Mouse (Mus musculus) embryonic facial prominence, embryonic 10.5 days (tissue): ENCODE measurements at regions not wholly inside any gene's neighbourhood (a gene's known extent, or its start where the extent isn't known, plus 50 kb on each side); places are given as distances from the start of the nearest gene placed in this dataset.

ENCODE experiments used
- DNase-seq: peaks from one replicate; pipeline ENCODE4 v3.0.0-alpha.2; 2017; ENCODE audit warnings: low spot score
- H3K27ac ChIP-seq: fragments of 300-500 bp; sonication (generic); replicated peaks from 2 replicates; pipeline ENCODE4 v1.5.1; 2016; ENCODE audit warnings: mild to moderate bottlenecking
- H3K27me3 ChIP-seq: fragments of 300-500 bp; sonication (generic); replicated peaks from 2 replicates; pipeline ENCODE4 v1.6.1; 2016; ENCODE audit warnings: low read depth, mild to moderate bottlenecking; ENCODE audit not compliant: poor library complexity, severe bottlenecking
- H3K36me3 ChIP-seq: fragments of 300-500 bp; sonication (generic); replicated peaks from 2 replicates; pipeline ENCODE4 v1.6.1; 2016; ENCODE audit warnings: mild to moderate bottlenecking, moderate library complexity
- H3K4me1 ChIP-seq: fragments of 300-500 bp; sonication (generic); 2 replicates; pipeline ENCODE4 v1.6.1; 2016
- H3K4me3 ChIP-seq: fragments of 300-500 bp; sonication (generic); 2 replicates; pipeline ENCODE4 v1.5.1; 2016; ENCODE audit warnings: mild to moderate bottlenecking, moderate library complexity
- H3K9me3 ChIP-seq: fragments of 300-500 bp; sonication (generic); 2 replicates; pipeline ENCODE4 v1.6.1; 2016; ENCODE audit warnings: mild to moderate bottlenecking
- WGBS: fragments of 180-500 bp; shearing (Covaris S2); methylation state at CpG from one replicate; pipeline ENCODE4 v1.1.7; 2016; 5-methylcytosine and 5-hydroxymethylcytosine counted together

DNA sequence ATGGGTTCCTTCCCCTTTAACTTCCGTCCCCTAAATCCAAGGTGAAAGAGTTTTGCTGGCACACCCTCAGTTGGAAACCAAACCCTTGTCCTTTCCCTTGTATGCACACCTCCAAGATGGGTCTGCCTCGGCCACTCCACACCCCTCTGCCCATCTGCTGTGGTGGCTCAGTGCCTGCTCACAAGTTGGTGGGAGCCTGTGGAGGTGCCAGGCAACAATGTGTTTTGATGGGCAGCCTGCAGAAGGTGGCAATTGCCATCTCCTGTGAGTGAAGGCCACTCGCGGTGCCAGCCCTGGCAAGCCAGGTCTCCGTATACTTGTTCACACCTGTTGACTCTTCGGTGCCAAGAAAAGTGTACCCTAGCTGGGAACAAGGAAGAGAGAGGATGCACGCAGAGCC lies 344.8 kb downstream of the Rps6kc1 start:
- Histone ChIP-seq H3K9me3 (no peaks in the 10 kb centered on the region), H3K27ac (no peak overlapping the region), H3K27me3 (no peaks in the 10 kb centered on the region), H3K4me1 (peaks cover 24% of the 10 kb centered on the region), H3K36me3 (no peaks in the 10 kb centered on the region), H3K4me3 (no peak overlapping the region)
- WGBS, result 94% methylated on average over 7 of the region's 7 CpGs
- no peak for DNase-seq

DNA sequence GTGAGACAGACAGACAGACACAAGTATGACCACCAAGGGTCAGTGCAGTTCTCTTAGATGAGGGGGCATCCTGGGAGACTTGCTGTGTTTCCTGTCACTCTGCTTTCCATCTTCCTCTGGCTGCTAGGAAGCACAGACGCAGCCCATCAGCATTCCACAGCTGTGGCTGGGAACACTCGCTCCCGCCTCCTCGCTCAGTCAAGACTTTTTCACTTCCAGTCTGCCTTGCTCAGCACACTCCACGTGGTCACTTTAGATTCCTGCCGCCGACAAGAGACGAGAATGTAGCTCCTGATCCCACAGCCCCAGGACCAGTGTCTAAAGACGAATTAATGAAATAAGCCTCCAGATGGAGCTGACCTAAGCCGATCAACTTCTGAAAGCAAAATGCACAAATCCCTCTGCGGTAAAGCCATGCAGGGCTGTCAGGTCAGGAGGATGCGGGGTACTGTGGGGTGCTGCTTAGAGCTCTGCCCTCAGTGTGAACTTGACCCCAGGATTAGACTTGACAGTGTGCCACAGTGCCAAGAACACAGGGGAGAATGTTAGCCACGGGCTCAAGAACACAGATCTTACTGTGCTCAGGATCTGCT lies 348.6 kb downstream of the Rps6kc1 start:
- peaks cover 26% of the 10 kb centered on the region for H3K4me1 ChIP-seq
- H3K36me3 ChIP-seq, result no peaks in the 10 kb centered on the region
- no peak overlapping the region for H3K4me3 ChIP-seq
- H3K9me3 ChIP-seq, result no peaks in the 10 kb centered on the region
- no peak overlapping the region; the same call in 1 of the 2 replicates for H3K27ac ChIP-seq
- no peak for DNase-seq
- 55% methylated on average over 13 of the region's 13 CpGs for WGBS
- H3K27me3 ChIP-seq, result no peaks in the 10 kb centered on the region

DNA sequence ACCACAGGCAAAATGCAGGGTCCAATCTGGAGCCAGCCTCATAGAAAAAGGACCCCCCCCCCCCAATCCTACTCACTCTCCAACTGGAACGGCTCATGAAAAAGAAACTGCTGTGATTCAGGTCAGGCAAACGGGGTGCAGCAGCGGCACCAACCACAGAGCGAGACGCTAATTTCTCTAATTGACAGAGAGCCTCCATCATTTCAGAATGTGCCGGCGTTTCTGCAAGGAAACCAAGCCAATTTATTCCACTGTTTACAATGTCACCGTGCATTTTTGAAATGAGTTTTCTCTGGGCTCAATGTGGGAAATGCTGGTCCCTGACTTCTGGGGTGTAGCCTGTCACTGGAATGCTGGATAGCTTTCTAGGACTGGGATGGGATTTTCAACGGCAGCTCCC lies 351.5 kb downstream of the Rps6kc1 start:
- DNase-seq, result no peak
- peaks cover 26% of the 10 kb centered on the region for H3K4me1 ChIP-seq
- H3K27me3 ChIP-seq, result no peaks in the 10 kb centered on the region
- no peak overlapping the region for H3K4me3 ChIP-seq
- no peaks in the 10 kb centered on the region for H3K9me3 ChIP-seq
- 78% methylated on average over 9 of the region's 9 CpGs for WGBS
- H3K27ac ChIP-seq, result no peak overlapping the region
- H3K36me3 ChIP-seq, result no peaks in the 10 kb centered on the region

GRCm38 (mm10) chr1:190541892-190542291 lies 369.7 kb downstream of the Rps6kc1 start:
- peak; percentile 28 for DNase-seq
- no peak overlapping the region for H3K4me3 ChIP-seq
- no peaks in the 10 kb centered on the region for H3K4me1 ChIP-seq
- no peak overlapping the region for H3K27ac ChIP-seq
- 52% methylated on average over 2 of the region's 2 CpGs for WGBS
- H3K27me3 ChIP-seq, result no peaks in the 10 kb centered on the region
- no peaks in the 10 kb centered on the region for H3K36me3 ChIP-seq
- no peaks in the 10 kb centered on the region for H3K9me3 ChIP-seq

DNA sequence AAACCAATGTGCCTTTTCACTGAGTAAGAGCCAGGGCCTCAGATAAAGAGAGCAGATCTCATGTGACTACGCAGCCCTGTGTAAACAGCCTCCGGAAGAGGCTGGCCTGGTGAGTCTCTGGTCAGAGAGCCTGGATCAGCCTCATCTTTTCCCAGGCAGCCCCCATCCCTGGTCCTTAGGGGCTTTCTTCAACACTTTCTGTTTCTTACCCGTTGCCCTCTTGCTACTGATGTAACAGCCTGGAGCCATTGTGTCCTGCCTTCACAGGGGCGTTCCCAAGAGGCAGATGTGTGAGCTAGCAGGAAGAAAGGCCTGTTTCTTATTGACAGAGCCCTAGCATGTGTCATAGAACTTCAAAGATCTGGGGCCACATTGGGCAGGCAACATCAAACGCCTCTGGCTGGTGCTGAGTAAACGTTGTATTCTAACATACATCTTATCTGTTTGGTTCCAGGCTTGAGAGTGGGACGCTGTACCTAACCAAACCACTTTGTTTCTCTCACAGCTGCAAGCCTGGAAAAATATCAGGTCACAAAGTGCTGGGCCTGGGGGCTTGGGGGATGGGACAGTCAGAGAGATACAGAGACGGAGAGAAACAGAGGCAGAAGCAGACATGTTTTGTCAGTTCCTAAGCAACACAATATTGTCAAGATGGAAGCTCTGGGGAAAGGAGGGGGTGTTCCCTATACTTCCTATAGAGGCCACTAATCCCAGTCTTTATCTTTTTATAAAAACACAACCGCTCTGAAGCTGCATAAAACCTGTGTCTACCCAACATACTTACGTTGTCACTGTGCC lies 362.6 kb upstream of the Prox1 start:
- H3K36me3 ChIP-seq, result no peaks in the 10 kb centered on the region
- DNase-seq, result peak; percentile 47
- no peaks in the 10 kb centered on the region for H3K9me3 ChIP-seq
- H3K4me1 ChIP-seq, result peaks cover 29% of the 10 kb centered on the region
- H3K4me3 ChIP-seq, result no peak overlapping the region
- peak overlapping the region; percentile 82 for H3K27ac ChIP-seq
- peaks cover 13% of the 10 kb centered on the region; the same call in 1 of the 2 replicates for H3K27me3 ChIP-seq
- WGBS, result 19% methylated on average over 10 of the region's 10 CpGs

- Histone ChIP-seq H3K27ac (no peak overlapping the region), H3K27me3 (peaks cover 26% of the 10 kb centered on the region), H3K4me1 (peaks cover 41% of the 10 kb centered on the region), H3K36me3 (no peaks in the 10 kb centered on the region), H3K4me3 (no peak overlapping the region), H3K9me3 (no peaks in the 10 kb centered on the region)
- no peak for DNase-seq
- 90% methylated on average over 6 of the region's 6 CpGs for WGBS
These were observed 360.7 kb upstream of the Prox1 start for GRCm38 (mm10) chr1:190531224-190531623.

GRCm38 (mm10) chr1:190530079-190530478 lies 359.6 kb upstream of the Prox1 start:
- no peak for DNase-seq

GRCm38 (mm10) chr1:190527545-190528137 lies 357.1 kb upstream of the Prox1 start:
- Histone ChIP-seq H3K9me3 (no peaks in the 10 kb centered on the region), H3K27me3 (peaks cover 32% of the 10 kb centered on the region), H3K4me3 (no peak overlapping the region), H3K27ac (no peak overlapping the region), H3K4me1 (peaks cover 25% of the 10 kb centered on the region), H3K36me3 (no peaks in the 10 kb centered on the region)
- WGBS, result 86% methylated on average over 7 of the region's 7 CpGs
- DNase-seq, result no peak

More at GRCm38 (mm10) chr1:190530079-190530478, 359.6 kb upstream of the Prox1 start:
- H3K4me3 ChIP-seq, result no peak overlapping the region
- no peaks in the 10 kb centered on the region for H3K36me3 ChIP-seq
- 81% methylated on average over 3 of the region's 3 CpGs for WGBS
- peaks cover 48% of the 10 kb centered on the region for H3K4me1 ChIP-seq
- peaks cover 35% of the 10 kb centered on the region for H3K27me3 ChIP-seq
- H3K9me3 ChIP-seq, result no peaks in the 10 kb centered on the region
- H3K27ac ChIP-seq, result no peak overlapping the region

DNA sequence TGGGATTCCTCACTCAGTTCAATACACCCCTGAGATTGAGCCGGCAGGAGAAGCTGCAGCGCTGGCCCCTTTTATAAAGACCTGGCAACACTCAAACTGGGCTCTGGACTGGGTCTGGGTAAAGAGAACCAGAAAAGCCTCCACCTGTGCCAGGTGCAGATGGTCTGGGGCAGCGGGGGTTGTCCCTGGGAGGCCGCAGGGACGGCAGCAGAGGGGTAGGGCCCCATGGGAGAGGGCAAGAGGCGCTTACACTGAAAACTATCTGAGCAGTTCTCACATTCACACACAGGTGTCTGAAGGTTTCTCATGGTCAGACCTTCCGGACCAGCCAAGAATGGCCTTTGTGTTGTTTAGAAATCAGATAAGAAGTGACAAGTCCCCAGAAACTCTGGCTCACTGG lies 356.1 kb upstream of the Prox1 start:
- H3K9me3 ChIP-seq, result no peaks in the 10 kb centered on the region
- H3K36me3 ChIP-seq, result no peaks in the 10 kb centered on the region
- DNase-seq, result no peak
- WGBS, result 20% methylated on average over 7 of the region's 7 CpGs
- peaks cover 19% of the 10 kb centered on the region for H3K4me1 ChIP-seq
- no peak overlapping the region for H3K4me3 ChIP-seq
- no peak overlapping the region for H3K27ac ChIP-seq
- H3K27me3 ChIP-seq, result peaks cover 32% of the 10 kb centered on the region

- Histone ChIP-seq H3K4me1 (peaks cover 19% of the 10 kb centered on the region), H3K36me3 (no peaks in the 10 kb centered on the region), H3K27ac (no peak overlapping the region), H3K9me3 (no peaks in the 10 kb centered on the region), H3K27me3 (peaks cover 32% of the 10 kb centered on the region), H3K4me3 (no peak overlapping the region)
- no peak for DNase-seq
- 71% methylated on average over 6 of the region's 6 CpGs for WGBS
These were observed 355.5 kb upstream of the Prox1 start for GRCm38 (mm10) chr1:190526046-190526445.

- Histone ChIP-seq H3K4me1 (peaks cover 4% of the 10 kb centered on the region), H3K27ac (no peak overlapping the region), H3K4me3 (no peak overlapping the region), H3K36me3 (no peaks in the 10 kb centered on the region), H3K27me3 (no peaks in the 10 kb centered on the region; the same call in 1 of the 2 replicates), H3K9me3 (no peaks in the 10 kb centered on the region)
- no peak for DNase-seq
- 87% methylated on average over 8 of the region's 8 CpGs for WGBS
These were observed 329.6 kb upstream of the Prox1 start for GRCm38 (mm10) chr1:190500106-190500505.

GRCm38 (mm10) chr1:190497474-190497873 lies 327.0 kb upstream of the Prox1 start:
- H3K4me1 ChIP-seq, result peaks cover 4% of the 10 kb centered on the region
- WGBS, result 87% methylated on average over 4 of the region's 4 CpGs
- no peak overlapping the region for H3K4me3 ChIP-seq
- no peaks in the 10 kb centered on the region; the same call in 1 of the 2 replicates for H3K27me3 ChIP-seq
- DNase-seq, result no peak
- no peaks in the 10 kb centered on the region for H3K9me3 ChIP-seq
- no peak overlapping the region for H3K27ac ChIP-seq
- H3K36me3 ChIP-seq, result no peaks in the 10 kb centered on the region
